Mouse (Mus musculus): ENCODE measurements around the gene Olfr1199. TPM values are rescaled to one million over a fixed set of nuclear protein-coding genes. Genes with fewer than 3 reads are reported as not detected.

Gene Olfr1199
- polyA plus RNA-seq, 1 experiment: not detected

GRCm38 (mm10) chr2:88732266-88732665 lies 28.0 kb downstream of the Olfr1199 start, which contains the start of gene Olfr1197:
Olfr1197 (minus strand) TSS chr2:88732366.
- H3K36me3 ChIP-seq (ENCODE audit: control insufficient read depth, insufficient read depth): no peaks in the 10 kb centered on the region
- TF ChIP-seq USF1 (IDR thresholded peaks at IDR 0.05; ENCODE audit: low read depth) (no peak), CTCF (IDR thresholded peaks at IDR 0.05; ENCODE audit: control insufficient read depth, insufficient read depth, insufficient read length) (no peak), MYOD1 (IDR thresholded peaks at IDR 0.05; ENCODE audit: control insufficient read depth, insufficient read length, low read depth) (no peak), MYOG (IDR thresholded peaks at IDR 0.05; ENCODE audit: control insufficient read depth, extremely low read depth, insufficient read length) (no peak), FOSL1 (IDR thresholded peaks at IDR 0.05; ENCODE audit: insufficient read depth, low read length, poor library complexity, severe bottlenecking) (no peak), CEBPB (IDR thresholded peaks at IDR 0.05; ENCODE audit: low read depth) (no peak), MAX (IDR thresholded peaks at IDR 0.05) (no peak)
- H3K79me3 ChIP-seq (ENCODE audit: low read depth): no peaks in the 10 kb centered on the region
- no peak within 1 kb of the TSS for H3K4me3 ChIP-seq (ENCODE audit: insufficient read depth, poor library complexity, severe bottlenecking)
- H3K27me3 ChIP-seq (ENCODE audit: control insufficient read depth, insufficient read depth, insufficient read length): no peaks in the 10 kb centered on the region
- H3K79me2 ChIP-seq (ENCODE audit: control insufficient read depth, insufficient read depth): no peaks in the 10 kb centered on the region
- no peak within 1 kb of the TSS for H3ac ChIP-seq (ENCODE audit: control insufficient read depth, insufficient read length, low read depth)

DNA sequence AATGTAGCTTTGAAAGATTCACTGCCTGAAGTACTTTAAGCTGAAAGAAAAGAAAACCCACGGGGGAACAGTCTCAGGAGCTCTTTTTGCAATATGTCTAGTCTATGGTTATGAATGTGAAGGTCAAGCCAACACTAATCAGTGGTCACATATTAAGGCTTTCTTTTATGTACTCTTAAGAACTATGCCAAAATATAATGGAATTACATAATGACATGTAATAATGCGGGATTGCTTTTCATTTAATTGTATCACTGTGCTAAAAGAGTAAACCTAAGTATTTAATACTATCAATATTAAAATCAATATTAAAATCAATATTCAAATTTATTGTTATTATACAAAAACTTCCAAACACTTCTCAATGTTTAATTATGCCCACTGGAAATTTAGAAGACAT lies 55.8 kb downstream of the Olfr1199 start, which contains the start of gene Olfr1196:
Gene Olfr1196, minus strand, starts transcription at position 101 of the 400 bp plus-strand sequence.
- Histone ChIP-seq H3K27me3 (ENCODE audit: control insufficient read depth, insufficient read depth, insufficient read length) (no peaks in the 10 kb centered on the region), H3K79me2 (ENCODE audit: control insufficient read depth, insufficient read depth) (no peaks in the 10 kb centered on the region), H3K79me3 (ENCODE audit: low read depth) (no peaks in the 10 kb centered on the region), H3K36me3 (ENCODE audit: control insufficient read depth, insufficient read depth) (no peaks in the 10 kb centered on the region), H3K4me3 (ENCODE audit: insufficient read depth, poor library complexity, severe bottlenecking) (no peak within 1 kb of the TSS), H3ac (ENCODE audit: control insufficient read depth, insufficient read length, low read depth) (no peak within 1 kb of the TSS)
- TF ChIP-seq CEBPB (IDR thresholded peaks at IDR 0.05; ENCODE audit: low read depth) (no peak), MYOD1 (IDR thresholded peaks at IDR 0.05; ENCODE audit: control insufficient read depth, insufficient read length, low read depth) (no peak), MYOG (IDR thresholded peaks at IDR 0.05; ENCODE audit: control insufficient read depth, extremely low read depth, insufficient read length) (no peak), USF1 (IDR thresholded peaks at IDR 0.05; ENCODE audit: low read depth) (no peak), MAX (IDR thresholded peaks at IDR 0.05) (no peak), FOSL1 (IDR thresholded peaks at IDR 0.05; ENCODE audit: insufficient read depth, low read length, poor library complexity, severe bottlenecking) (no peak)

Other genes with a start within 250 kb of the Olfr1199 start
- gene Olfr1186, start 241.9 kb downstream of the Olfr1199 start, polyA plus RNA-seq (2012; fragmentation: generic; extraction: Trizol): not detected
- not detected for gene Olfr1188, start 203.5 kb downstream of the Olfr1199 start, polyA plus RNA-seq (2012; fragmentation: generic; extraction: Trizol)
- gene Olfr1189, start 174.0 kb downstream of the Olfr1199 start, polyA plus RNA-seq (2012; fragmentation: generic; extraction: Trizol): not detected
- not detected for gene Olfr1191-ps1, start 119.9 kb downstream of the Olfr1199 start, polyA plus RNA-seq (2012; fragmentation: generic; extraction: Trizol)
- not detected for gene Olfr1192-ps1, start 112.0 kb downstream of the Olfr1199 start, polyA plus RNA-seq (2012; fragmentation: generic; extraction: Trizol)
- not detected for gene Olfr1193, start 84.8 kb downstream of the Olfr1199 start, polyA plus RNA-seq (2012; fragmentation: generic; extraction: Trizol)
- not detected for gene Olfr1195, start 71.3 kb downstream of the Olfr1199 start, polyA plus RNA-seq (2012; fragmentation: generic; extraction: Trizol)
- not detected for gene Olfr1196, start 55.9 kb downstream of the Olfr1199 start, polyA plus RNA-seq (2012; fragmentation: generic; extraction: Trizol)
- not detected for gene Olfr1197, start 28.1 kb downstream of the Olfr1199 start, polyA plus RNA-seq (2012; fragmentation: generic; extraction: Trizol)
- gene Olfr1198, start 9.1 kb downstream of the Olfr1199 start, polyA plus RNA-seq (2012; fragmentation: generic; extraction: Trizol): not detected
- gene Olfr1200, start 10.0 kb upstream of the Olfr1199 start, polyA plus RNA-seq (2012; fragmentation: generic; extraction: Trizol): not detected
- not detected for gene Olfr1201, start 32.6 kb upstream of the Olfr1199 start, polyA plus RNA-seq (2012; fragmentation: generic; extraction: Trizol)
- not detected for gene Olfr1202, start 54.0 kb upstream of the Olfr1199 start, polyA plus RNA-seq (2012; fragmentation: generic; extraction: Trizol)
- not detected for gene Olfr1205, start 69.3 kb upstream of the Olfr1199 start, polyA plus RNA-seq (2012; fragmentation: generic; extraction: Trizol)
- gene Olfr1204, start 88.8 kb upstream of the Olfr1199 start, polyA plus RNA-seq (2012; fragmentation: generic; extraction: Trizol): not detected
- gene Olfr1206, start 102.8 kb upstream of the Olfr1199 start, polyA plus RNA-seq (2012; fragmentation: generic; extraction: Trizol): not detected
- gene Olfr1208, start 141.8 kb upstream of the Olfr1199 start, polyA plus RNA-seq (2012; fragmentation: generic; extraction: Trizol): not detected
- gene Olfr1209, start 154.7 kb upstream of the Olfr1199 start, polyA plus RNA-seq (2012; fragmentation: generic; extraction: Trizol): not detected
- gene Olfr1211, start 177.6 kb upstream of the Olfr1199 start, polyA plus RNA-seq (2012; fragmentation: generic; extraction: Trizol): not detected
- not detected for gene Olfr1212, start 193.5 kb upstream of the Olfr1199 start, polyA plus RNA-seq (2012; fragmentation: generic; extraction: Trizol)
- gene Gm13762, start 219.8 kb upstream of the Olfr1199 start, polyA plus RNA-seq (2012; fragmentation: generic; extraction: Trizol): not detected
- not detected for gene Olfr1214, start 232.2 kb upstream of the Olfr1199 start, polyA plus RNA-seq (2012; fragmentation: generic; extraction: Trizol)
- not detected for gene Olfr1215, start 246.5 kb upstream of the Olfr1199 start, polyA plus RNA-seq (2012; fragmentation: generic; extraction: Trizol)